21 mouse cellular contexts compared by ENCODE assay signal in the genomic region with DNA sequence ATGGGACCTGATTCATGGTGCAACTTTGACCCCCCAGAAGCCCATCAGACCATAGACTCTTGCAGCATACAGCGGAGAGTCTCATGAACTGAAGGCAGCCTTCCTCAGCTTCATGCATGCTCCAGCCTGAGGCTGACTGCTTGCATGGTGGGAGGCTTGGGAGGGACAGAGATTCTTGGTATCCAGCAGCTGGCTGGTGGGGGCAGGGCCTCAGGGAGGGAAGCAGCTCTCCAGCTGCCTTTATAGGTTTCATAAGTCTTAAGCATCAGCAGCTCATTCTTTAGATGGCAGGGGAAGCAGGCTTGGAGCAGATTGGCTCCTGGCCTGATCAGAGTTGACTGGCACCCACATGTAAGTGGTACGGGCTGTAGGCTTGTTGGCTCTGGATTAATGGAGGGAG. TPM values are rescaled to one million over a fixed set of nuclear protein-coding genes. Genes with fewer than 3 reads are reported as not detected.
"Had no signal": no experiment of that assay in that cellular context is flagged by ENCODE, and none has a peak within 500 bp of the region (broad histone marks: within the 10 kb centered on the region; RNA-seq: fewer than 3 reads in every experiment).

No protein-coding gene starts in this region.

- H3K9me3 ChIP-seq: liver, embryonic 13.5 days; megakaryocyte, embryonic 14.5 days; midbrain, embryonic 10.5 days; midbrain, embryonic 13.5 days; neural tube, embryonic 13.5 days had no signal

- H3K27ac ChIP-seq: left cerebral cortex, adult 2 months; liver, embryonic 13.5 days; midbrain, embryonic 10.5 days; midbrain, embryonic 13.5 days; neural tube, embryonic 13.5 days had no signal

- DNase-seq: layer of hippocampus, postnatal 36 days; liver, embryonic 13.5 days; lung, embryonic 14.5 days; lung, postnatal 36 days; thymus, adult 18-20 months; thymus, postnatal 36 days had no signal

- H3K4me1 ChIP-seq: liver, embryonic 13.5 days had no signal

- H3K9ac ChIP-seq: liver, embryonic 13.5 days; lung, embryonic 14.5 days; midbrain, embryonic 13.5 days; neural tube, embryonic 13.5 days had no signal

- ATAC-seq: intestine, postnatal 0 days; lung, postnatal 0 days; midbrain, embryonic 13.5 days; midbrain, embryonic 16.5 days had no signal

- H3K4me3 ChIP-seq: left cerebral cortex, adult 2 months; liver, embryonic 13.5 days; megakaryocyte, embryonic 14.5 days; midbrain, embryonic 10.5 days; midbrain, embryonic 13.5 days; myocyte; neural tube, embryonic 13.5 days had no signal

- H3K4me2 ChIP-seq: liver, embryonic 13.5 days; lung, embryonic 14.5 days; midbrain, embryonic 13.5 days; neural tube, embryonic 13.5 days had no signal

RNA-seq across cellular contexts. Expression of gene Aebp1, which starts 5.4 kb away (rescaled TPM):
- total RNA-seq: monocyte, adult 5-6 weeks; neutrophil, adult 5-6 weeks had no signal

RNA-seq across cellular contexts. Expression of gene Myl7, which starts 31.4 kb away (rescaled TPM):
- total RNA-seq: layer of hippocampus, adult 8-10 months; layer of hippocampus, postnatal 10 days; layer of hippocampus, postnatal 36 days; left cerebral cortex, adult 2 months; left cerebral cortex, postnatal 10 days; left cerebral cortex, postnatal 36 days; monocyte, adult 5-6 weeks; neutrophil, adult 5-6 weeks had no signal
- polyA plus RNA-seq: midbrain, embryonic 16.5 days; myocyte had no signal
